Mouse (Mus musculus) bone marrow, adult 2 months (tissue): ENCODE measurements at regions not wholly inside any gene's neighbourhood (a gene's known extent, or its start where the extent isn't known, plus 50 kb on each side); places are given as distances from the start of the nearest gene placed in this dataset.
"Not testable (repeated sequence)": the region's sequence is repeated elsewhere in the genome, so short reads cannot be mapped to it uniquely, and the experiment has no call there.

Source experiments
- H3K27ac ChIP-seq: fragments of 200-500 bp; 2 replicates; pipeline ENCODE4 v1.5.1; 2012; ENCODE audit warnings: low read depth, mild to moderate bottlenecking, control low read depth, inconsistent platforms, low read length; ENCODE audit not compliant: control insufficient read depth, poor library complexity, insufficient read depth
- H3K4me1 ChIP-seq: fragments of 200-500 bp; 2 replicates; pipeline ENCODE4 v1.6.1; 2011; ENCODE audit warnings: low read length; ENCODE audit not compliant: control insufficient read depth, insufficient read depth
- H3K4me3 ChIP-seq: fragments of 200-500 bp; replicated peaks from 2 replicates; pipeline ENCODE3; 2011; ENCODE audit warnings: mild to moderate bottlenecking, low read depth, low read length, control low read depth; ENCODE audit not compliant: control insufficient read depth
- CTCF ChIP-seq: fragments of 200-500 bp; IDR thresholded peaks from 2 replicates; pipeline ENCODE4 v1.5.1; 2011; ENCODE audit warnings: low read length, control low read depth; ENCODE audit not compliant: control insufficient read depth, insufficient read depth
- POLR2A ChIP-seq: fragments of 200-500 bp; IDR thresholded peaks from 2 replicates; pipeline ENCODE4 v1.6.1; 2011; ENCODE audit warnings: low read depth, mild to moderate bottlenecking, control low read depth, low read length, borderline replicate concordance; ENCODE audit not compliant: control insufficient read depth
- WGBS: fragments of 180-500 bp; shearing (Covaris S2); methylation state at CpG from one replicate; pipeline ENCODE4 v1.1.7; 2018; 5-methylcytosine and 5-hydroxymethylcytosine counted together

DNA sequence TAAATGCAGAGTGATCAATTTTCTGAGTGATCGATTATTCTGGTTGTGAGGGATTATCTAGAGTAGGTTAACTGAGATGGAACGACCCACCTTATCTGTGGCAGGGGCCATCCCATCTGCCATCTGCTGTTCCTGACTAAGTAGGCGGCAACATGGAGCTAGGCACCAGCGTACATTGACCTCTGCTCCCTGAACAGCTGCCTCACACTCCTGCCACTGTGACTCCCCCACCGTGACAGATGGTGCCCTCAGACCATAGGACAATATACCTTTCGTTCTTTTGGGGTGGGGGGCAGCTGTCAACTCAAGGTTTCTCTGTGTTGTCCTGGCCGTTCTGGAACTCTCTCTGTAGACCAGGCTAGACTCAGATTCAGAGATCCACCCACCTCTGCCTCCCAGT is 262.7 kb downstream of the Prex1 start:
- Histone ChIP-seq H3K4me3 (no peak overlapping the region), H3K27ac (no peak overlapping the region), H3K4me1 (peaks cover 13% of the 10 kb centered on the region)
- TF ChIP-seq CTCF (no peak), POLR2A (no peak)
- WGBS: 87% methylated on average over 7 of the region's 7 CpGs

DNA sequence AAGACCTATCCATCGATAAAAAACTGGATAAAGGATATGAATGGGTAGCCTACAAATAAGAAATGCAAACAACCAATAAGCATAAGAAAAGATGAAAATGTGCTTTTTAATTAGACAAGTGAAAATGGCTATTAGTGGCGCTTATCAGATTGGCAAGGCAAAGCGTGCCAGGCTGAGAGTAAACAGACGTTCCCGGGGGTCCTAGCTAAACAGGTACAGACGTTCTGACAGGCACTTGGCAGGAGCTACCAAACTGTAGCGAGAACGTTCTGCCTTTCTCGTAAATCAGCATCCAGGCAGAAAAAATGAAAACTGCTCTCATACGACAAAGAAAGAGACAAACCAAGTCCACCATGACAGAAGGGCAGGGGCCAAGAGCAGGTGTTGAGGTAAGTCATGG is 263.3 kb downstream of the Prex1 start:
- 86% methylated on average over 10 of the region's 10 CpGs for WGBS
- TF ChIP-seq POLR2A: no peak
- TF ChIP-seq CTCF: no peak
- no peak overlapping the region for H3K4me3 ChIP-seq
- no peak overlapping the region for H3K27ac ChIP-seq
- H3K4me1 ChIP-seq: peaks cover 13% of the 10 kb centered on the region

DNA sequence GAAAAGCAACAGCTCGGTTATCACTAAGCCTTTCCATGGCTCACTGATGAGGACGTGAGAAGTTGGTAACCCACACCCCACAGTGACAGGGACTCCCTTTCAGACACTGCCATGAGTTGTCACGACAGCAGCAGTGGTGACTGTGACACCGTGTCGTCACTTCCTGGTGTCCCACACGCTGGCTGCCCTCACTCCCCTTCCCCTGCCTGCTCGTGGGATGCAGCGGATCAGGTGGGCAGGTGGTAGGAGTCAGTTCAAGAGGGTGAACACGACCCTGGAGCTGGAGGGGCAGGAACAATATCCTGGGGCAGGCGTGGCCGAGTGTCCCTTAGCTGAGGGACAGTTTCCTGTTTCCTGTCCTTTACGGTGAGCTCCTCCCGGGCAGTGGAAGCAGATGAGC is 264.9 kb downstream of the Prex1 start:
- Histone ChIP-seq H3K4me1 (peaks cover 13% of the 10 kb centered on the region), H3K27ac (peak overlapping the region; percentile 19), H3K4me3 (peak overlapping the region; percentile 47)
- 19% methylated on average over 13 of the region's 13 CpGs for WGBS
- TF ChIP-seq POLR2A (no peak), CTCF (no peak)

DNA sequence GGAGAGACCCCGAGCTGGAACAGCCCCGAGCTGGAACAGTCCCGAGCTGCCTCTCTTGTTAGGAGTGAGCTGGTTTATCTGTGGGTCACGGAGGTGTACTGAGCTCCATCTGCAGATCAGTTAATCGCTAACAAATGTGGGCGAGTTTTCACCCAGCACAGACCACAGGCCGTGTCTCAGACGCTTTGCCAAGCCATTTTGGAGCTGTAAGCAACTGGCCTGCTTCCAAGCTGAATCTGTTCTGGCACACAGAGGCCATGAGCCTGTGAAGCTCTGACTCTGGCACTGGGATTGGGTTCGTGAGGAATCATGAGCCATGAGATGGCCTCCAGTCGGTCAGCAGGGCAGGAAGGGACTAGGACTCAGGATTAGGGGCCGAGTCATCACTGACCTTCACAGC is 265.5 kb downstream of the Prex1 start:
- H3K27ac ChIP-seq: peak overlapping the region; percentile 17
- H3K4me3 ChIP-seq: no peak overlapping the region
- WGBS: 40% methylated on average over 11 of the region's 11 CpGs
- no peak for TF ChIP-seq POLR2A
- TF ChIP-seq CTCF: no peak
- peaks cover 13% of the 10 kb centered on the region for H3K4me1 ChIP-seq

DNA sequence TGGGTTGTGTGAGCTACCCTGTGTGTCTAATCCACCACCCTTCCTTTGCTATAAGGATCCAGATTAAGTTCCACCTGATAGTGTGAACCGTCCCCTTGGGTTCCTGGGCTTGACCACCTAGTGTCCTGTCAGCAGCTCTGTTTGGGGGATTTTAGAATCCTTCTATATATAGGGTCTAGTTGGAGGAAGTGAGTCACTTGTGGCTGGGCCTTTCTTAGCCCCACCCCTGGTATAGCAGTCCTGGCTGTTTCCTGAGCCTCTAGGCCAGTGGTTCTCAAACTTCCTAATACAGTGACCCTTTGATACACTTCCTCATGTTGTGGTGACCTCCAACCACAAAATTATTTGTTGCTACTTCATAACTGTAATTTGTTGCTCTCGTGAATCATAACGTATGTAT is 267.1 kb downstream of the Prex1 start:
- 6% methylated on average over 3 of the region's 3 CpGs for WGBS
- H3K27ac ChIP-seq: peak overlapping the region; percentile 85; the same call in 1 of the 2 replicates
- no peak overlapping the region for H3K4me3 ChIP-seq
- TF ChIP-seq CTCF (no peak), POLR2A (no peak)
- peaks cover 13% of the 10 kb centered on the region for H3K4me1 ChIP-seq

DNA sequence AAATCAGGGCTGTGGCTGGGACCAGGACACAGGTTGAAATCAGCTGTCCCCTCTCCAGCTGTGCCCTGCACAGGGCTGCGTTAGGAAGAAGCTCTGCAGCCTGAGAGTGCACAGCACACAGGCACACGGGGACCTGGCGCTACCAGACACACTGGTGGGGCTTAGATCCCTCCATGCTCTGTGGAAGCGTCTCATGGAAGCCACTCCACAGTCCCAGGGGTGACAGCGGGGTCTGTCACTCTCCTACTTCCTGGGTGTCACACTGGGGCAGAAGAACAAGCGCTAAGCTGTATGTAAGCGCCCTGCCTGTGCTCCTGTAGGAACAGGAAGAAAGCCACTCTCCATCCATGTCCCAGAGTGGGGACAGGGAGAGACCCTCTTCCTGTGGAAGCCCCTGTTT is 267.8 kb downstream of the Prex1 start:
- 36% methylated on average over 7 of the region's 7 CpGs for WGBS
- Histone ChIP-seq H3K27ac (peak overlapping the region; percentile 7; the same call in 1 of the 2 replicates), H3K4me1 (peaks cover 13% of the 10 kb centered on the region)
- H3K4me3 ChIP-seq: not testable (repeated sequence)

DNA sequence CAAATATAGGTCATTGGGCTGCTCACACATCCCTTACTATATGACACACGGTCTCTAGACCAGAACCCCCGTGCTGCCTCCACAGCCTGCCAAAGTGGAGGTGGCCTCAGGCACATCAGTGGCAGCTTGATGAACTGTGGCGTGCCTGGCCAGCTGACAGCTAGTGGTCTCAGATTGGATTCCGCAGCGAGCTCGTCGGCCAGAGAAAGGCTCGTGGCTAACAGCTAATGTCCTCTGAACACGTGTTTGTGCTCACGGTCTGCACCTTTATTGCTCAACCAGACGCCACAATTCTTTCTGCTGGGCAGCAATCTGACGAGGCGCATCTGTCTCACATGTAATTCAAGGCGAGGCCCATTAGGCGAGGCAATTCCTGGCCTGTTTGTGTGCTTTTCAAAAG is 270.6 kb downstream of the Prex1 start:
- no peak overlapping the region for H3K27ac ChIP-seq
- WGBS: 72% methylated on average over 15 of the region's 15 CpGs
- H3K4me1 ChIP-seq: peaks cover 6% of the 10 kb centered on the region
- no peak overlapping the region for H3K4me3 ChIP-seq
- TF ChIP-seq POLR2A (no peak), CTCF (no peak)

DNA sequence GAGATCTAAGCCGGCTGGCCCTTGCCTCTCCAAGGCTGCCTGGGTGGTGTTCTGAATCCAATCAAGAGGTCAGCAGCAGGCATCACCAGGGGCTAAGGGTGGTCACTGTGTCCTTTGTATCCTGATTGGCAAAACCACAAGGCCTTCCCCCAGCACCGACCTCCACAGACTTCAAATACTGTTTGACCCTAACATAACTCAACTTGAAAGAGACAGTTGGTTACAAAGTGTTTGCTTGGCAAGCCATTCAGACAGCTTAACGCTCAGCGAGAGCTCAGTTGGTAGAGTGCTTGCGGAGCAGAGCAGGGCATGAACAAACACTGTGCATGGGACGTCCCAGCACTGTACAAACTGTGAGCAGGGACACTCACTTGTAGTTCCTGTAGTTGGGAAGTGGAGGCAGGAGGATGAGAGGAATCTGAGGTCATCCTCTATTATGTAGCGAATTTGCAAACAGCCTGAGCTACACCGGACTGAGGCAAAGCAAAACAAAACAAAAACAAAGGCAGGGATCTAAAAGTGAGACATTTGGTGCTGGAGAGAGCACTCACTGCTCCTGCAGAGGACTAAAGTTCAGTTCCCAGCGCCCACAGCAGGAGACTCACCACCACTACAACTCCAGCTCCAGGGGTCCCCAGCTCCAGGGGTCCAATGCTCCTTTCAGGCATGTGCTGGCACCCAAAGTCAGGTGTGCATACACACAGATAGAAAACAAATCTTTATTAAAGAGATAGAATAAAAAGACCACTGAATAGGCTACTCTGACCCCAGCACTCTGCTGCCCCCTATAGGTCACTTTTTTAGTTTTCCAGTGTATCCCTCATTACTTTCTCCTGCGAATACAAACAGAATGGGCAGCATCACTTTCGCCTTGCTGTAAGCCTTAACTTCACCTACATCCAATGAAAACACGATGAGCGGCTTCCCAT is 273.5 kb downstream of the Prex1 start:
- no peak for TF ChIP-seq POLR2A
- 0 out of 2 replicates have a peak, but pooled peaks have one; percentile 18 for TF ChIP-seq CTCF
- 79% methylated on average over 13 of the region's 13 CpGs for WGBS
- H3K4me3 ChIP-seq: no peak overlapping the region

DNA sequence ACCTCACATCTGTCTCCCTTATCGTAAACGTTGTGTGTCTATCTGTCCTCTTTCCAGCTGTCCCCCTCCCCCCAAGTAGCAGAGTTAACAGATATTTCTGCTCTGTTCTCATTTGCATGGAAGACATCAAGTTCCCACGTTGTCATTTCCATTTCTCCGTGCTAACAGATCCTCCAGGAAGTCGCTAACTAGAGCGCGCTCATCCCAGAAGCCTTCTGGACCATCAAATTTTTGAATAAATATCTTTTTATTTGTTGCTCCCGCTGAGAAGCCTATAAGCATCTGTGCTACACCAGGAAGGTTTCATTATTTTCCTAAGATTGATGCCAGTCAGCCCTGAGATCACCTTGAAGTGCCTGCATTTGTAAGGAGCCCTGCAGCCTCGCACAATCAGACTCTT is 275.4 kb downstream of the Prex1 start:
- WGBS: 84% methylated on average over 9 of the region's 9 CpGs
- H3K27ac ChIP-seq: no peak overlapping the region
- no peak overlapping the region for H3K4me3 ChIP-seq
- no peak for TF ChIP-seq CTCF
- TF ChIP-seq POLR2A: no peak
- no peaks in the 10 kb centered on the region for H3K4me1 ChIP-seq

More for the DNA sequence above, 273.5 kb downstream of the Prex1 start:
- H3K4me1 ChIP-seq: no peaks in the 10 kb centered on the region
- H3K27ac ChIP-seq: no peak overlapping the region
